Mouse (Mus musculus): ENCODE measurements around the gene Gcnt4. TPM values are rescaled to one million over a fixed set of nuclear protein-coding genes. Genes with fewer than 3 reads are reported as not detected.
"Not testable (repeated sequence)": the region's sequence is repeated elsewhere in the genome, so short reads cannot be mapped to it uniquely, and the experiment has no call there.

The Gcnt4 gene
- polyA plus RNA-seq, 1 experiment from 2014 or later: 0.27 TPM

- peaks cover 36% of the 10 kb centered on the region for H3K27me3 ChIP-seq
- no peaks in the 10 kb centered on the region for H3K36me3 ChIP-seq
- ATAC-seq (ENCODE audit: insufficient number of reproducible peaks, insufficient read depth, low FRiP score, low TSS enrichment, low read depth): no peak
- peaks cover 7% of the 10 kb centered on the region for H3K4me1 ChIP-seq
- no peak overlapping the region for H3K4me2 ChIP-seq
- no peak overlapping the region for H3K27ac ChIP-seq
- 78% methylated on average over 1 of the region's 1 CpGs for WGBS
- H3K4me3 ChIP-seq: no peak overlapping the region
- no peaks in the 10 kb centered on the region for H3K9me3 ChIP-seq
- no peak overlapping the region for H3K9ac ChIP-seq
These were observed 3.3 kb downstream of the Gcnt4 start for GRCm38 (mm10) chr13:96927781-96928180.

- H3K4me2 ChIP-seq: no peak overlapping the region
- H3K9me3 ChIP-seq: no peaks in the 10 kb centered on the region
- 58% methylated on average over 8 of the region's 8 CpGs for WGBS
- no peak overlapping the region for H3K27ac ChIP-seq
- ATAC-seq (ENCODE audit: insufficient number of reproducible peaks, insufficient read depth, low FRiP score, low TSS enrichment, low read depth): no peak
- peaks cover 7% of the 10 kb centered on the region for H3K4me1 ChIP-seq
- H3K9ac ChIP-seq: no peak overlapping the region
- no peak overlapping the region for H3K4me3 ChIP-seq
- H3K36me3 ChIP-seq: no peaks in the 10 kb centered on the region
- H3K27me3 ChIP-seq: peaks cover 36% of the 10 kb centered on the region
These were observed 4.0 kb downstream of the Gcnt4 start for GRCm38 (mm10) chr13:96928432-96929039.

- H3K9ac ChIP-seq: no peak overlapping the region
- 83% methylated on average over 5 of the region's 5 CpGs for WGBS
- H3K27me3 ChIP-seq: no peaks in the 10 kb centered on the region
- H3K4me2 ChIP-seq: no peak overlapping the region
- H3K27ac ChIP-seq: no peak overlapping the region
- no peaks in the 10 kb centered on the region for H3K9me3 ChIP-seq
- H3K36me3 ChIP-seq: no peaks in the 10 kb centered on the region
- no peak for ATAC-seq (ENCODE audit: insufficient number of reproducible peaks, insufficient read depth, low FRiP score, low TSS enrichment, low read depth)
- no peaks in the 10 kb centered on the region for H3K4me1 ChIP-seq
- H3K4me3 ChIP-seq: no peak overlapping the region
These were observed 8.3 kb downstream of the Gcnt4 start for GRCm38 (mm10) chr13:96932745-96933144.

- ATAC-seq (ENCODE audit: insufficient number of reproducible peaks, insufficient read depth, low FRiP score, low TSS enrichment, low read depth): no peak
- WGBS: 66% methylated on average over 8 of the region's 8 CpGs
- Histone ChIP-seq H3K36me3 (no peaks in the 10 kb centered on the region), H3K9ac (no peak overlapping the region), H3K27me3 (no peaks in the 10 kb centered on the region), H3K4me3 (no peak overlapping the region), H3K27ac (no peak overlapping the region), H3K9me3 (no peaks in the 10 kb centered on the region), H3K4me1 (no peaks in the 10 kb centered on the region), H3K4me2 (no peak overlapping the region)
These were observed 8.9 kb downstream of the Gcnt4 start for GRCm38 (mm10) chr13:96933367-96933766.

- Histone ChIP-seq H3K9me3 (no peaks in the 10 kb centered on the region), H3K27ac (no peak overlapping the region), H3K9ac (no peak overlapping the region), H3K36me3 (no peaks in the 10 kb centered on the region), H3K27me3 (no peaks in the 10 kb centered on the region), H3K4me2 (no peak overlapping the region), H3K4me3 (no peak overlapping the region), H3K4me1 (no peaks in the 10 kb centered on the region)
- 68% methylated on average over 6 of the region's 6 CpGs for WGBS
- no peak for ATAC-seq (ENCODE audit: insufficient number of reproducible peaks, insufficient read depth, low FRiP score, low TSS enrichment, low read depth)
These were observed 11.8 kb downstream of the Gcnt4 start for GRCm38 (mm10) chr13:96936173-96936777.

GRCm38 (mm10) chr13:96937059-96937558 lies 12.6 kb downstream of the Gcnt4 start:
- H3K4me3 ChIP-seq: no peak overlapping the region
- no peak overlapping the region for H3K27ac ChIP-seq
- no peak overlapping the region for H3K9ac ChIP-seq
- H3K4me2 ChIP-seq: no peak overlapping the region
- H3K4me1 ChIP-seq: no peaks in the 10 kb centered on the region
- H3K27me3 ChIP-seq: no peaks in the 10 kb centered on the region
- no peaks in the 10 kb centered on the region for H3K9me3 ChIP-seq
- no peak for ATAC-seq (ENCODE audit: insufficient number of reproducible peaks, insufficient read depth, low FRiP score, low TSS enrichment, low read depth)
- 75% methylated on average over 10 of the region's 10 CpGs for WGBS
- H3K36me3 ChIP-seq: no peaks in the 10 kb centered on the region

- Histone ChIP-seq H3K9me3 (no peaks in the 10 kb centered on the region), H3K9ac (no peak overlapping the region), H3K36me3 (no peaks in the 10 kb centered on the region), H3K27ac (no peak overlapping the region), H3K27me3 (no peaks in the 10 kb centered on the region), H3K4me3 (no peak overlapping the region), H3K4me2 (no peak overlapping the region), H3K4me1 (peaks cover 11% of the 10 kb centered on the region)
- 83% methylated on average over 10 of the region's 10 CpGs for WGBS
- ATAC-seq (ENCODE audit: insufficient number of reproducible peaks, insufficient read depth, low FRiP score, low TSS enrichment, low read depth): no peak
These were observed 15.2 kb downstream of the Gcnt4 start for GRCm38 (mm10) chr13:96939680-96940079.

- WGBS: 81% methylated on average over 11 of the region's 11 CpGs
- not testable (repeated sequence) for ATAC-seq (ENCODE audit: insufficient number of reproducible peaks, insufficient read depth, low FRiP score, low TSS enrichment, low read depth); H3K27me3 ChIP-seq
These were observed 17.0 kb downstream of the Gcnt4 start for GRCm38 (mm10) chr13:96941481-96941880.

GRCm38 (mm10) chr13:96943571-96943970 lies 19.1 kb downstream of the Gcnt4 start:
- 30% methylated on average over 3 of the region's 3 CpGs for WGBS
- ATAC-seq (ENCODE audit: insufficient number of reproducible peaks, insufficient read depth, low FRiP score, low TSS enrichment, low read depth): no peak
- no peaks in the 10 kb centered on the region for H3K9me3 ChIP-seq
- H3K4me3 ChIP-seq: no peak overlapping the region
- peak overlapping the region; percentile 0; the same call in 1 of the 2 replicates for H3K4me2 ChIP-seq
- H3K4me1 ChIP-seq: peaks cover 11% of the 10 kb centered on the region
- peak overlapping the region; percentile 39 for H3K27ac ChIP-seq
- no peaks in the 10 kb centered on the region for H3K36me3 ChIP-seq
- H3K9ac ChIP-seq: no peak overlapping the region
- no peaks in the 10 kb centered on the region for H3K27me3 ChIP-seq

More at GRCm38 (mm10) chr13:96941481-96941880, 17.0 kb downstream of the Gcnt4 start:
- not testable (repeated sequence) for H3K27ac ChIP-seq, H3K4me2 ChIP-seq, H3K36me3 ChIP-seq, H3K9ac ChIP-seq, H3K4me3 ChIP-seq, H3K9me3 ChIP-seq
- H3K4me1 ChIP-seq: peaks cover 11% of the 10 kb centered on the region

GRCm38 (mm10) chr13:96945748-96946147 lies 21.3 kb downstream of the Gcnt4 start:
- no peaks in the 10 kb centered on the region for H3K9me3 ChIP-seq
- H3K9ac ChIP-seq: no peak overlapping the region
- no peak for ATAC-seq (ENCODE audit: insufficient number of reproducible peaks, insufficient read depth, low FRiP score, low TSS enrichment, low read depth)
- no peaks in the 10 kb centered on the region for H3K27me3 ChIP-seq
- H3K27ac ChIP-seq: no peak overlapping the region
- no peak overlapping the region for H3K4me3 ChIP-seq
- H3K4me2 ChIP-seq: no peak overlapping the region
- H3K36me3 ChIP-seq: no peaks in the 10 kb centered on the region
- WGBS: 88% methylated on average over 4 of the region's 4 CpGs
- H3K4me1 ChIP-seq: peaks cover 11% of the 10 kb centered on the region

GRCm38 (mm10) chr13:96947722-96948121 lies 23.2 kb downstream of the Gcnt4 start:
- Histone ChIP-seq H3K36me3 (no peaks in the 10 kb centered on the region), H3K4me2 (no peak overlapping the region), H3K27me3 (no peaks in the 10 kb centered on the region), H3K9ac (no peak overlapping the region), H3K4me1 (peaks cover 11% of the 10 kb centered on the region), H3K4me3 (no peak overlapping the region), H3K9me3 (no peaks in the 10 kb centered on the region), H3K27ac (no peak overlapping the region)
- ATAC-seq (ENCODE audit: insufficient number of reproducible peaks, insufficient read depth, low FRiP score, low TSS enrichment, low read depth): no peak
- WGBS: 83% methylated on average over 7 of the region's 7 CpGs

GRCm38 (mm10) chr13:96951880-96952279 lies 27.4 kb downstream of the Gcnt4 start:
- H3K27ac ChIP-seq: no peak overlapping the region
- H3K4me1 ChIP-seq: no peaks in the 10 kb centered on the region
- H3K4me2 ChIP-seq: no peak overlapping the region
- H3K9me3 ChIP-seq: no peaks in the 10 kb centered on the region
- 70% methylated on average over 2 of the region's 2 CpGs for WGBS
- ATAC-seq (ENCODE audit: insufficient number of reproducible peaks, insufficient read depth, low FRiP score, low TSS enrichment, low read depth): no peak
- H3K27me3 ChIP-seq: no peaks in the 10 kb centered on the region
- no peaks in the 10 kb centered on the region for H3K36me3 ChIP-seq
- no peak overlapping the region for H3K9ac ChIP-seq
- no peak overlapping the region for H3K4me3 ChIP-seq
